Mouse (Mus musculus): ENCODE results near the gene Arpc5l. TPM values are rescaled to one million over a fixed set of nuclear protein-coding genes. Genes with fewer than 3 reads are reported as not detected.
"Not testable (repeated sequence)": the region's sequence is repeated elsewhere in the genome, so short reads cannot be mapped to it uniquely, and the experiment has no call there.

Gene Arpc5l
- polyA plus RNA-seq, 1 experiment: 108 TPM

DNA sequence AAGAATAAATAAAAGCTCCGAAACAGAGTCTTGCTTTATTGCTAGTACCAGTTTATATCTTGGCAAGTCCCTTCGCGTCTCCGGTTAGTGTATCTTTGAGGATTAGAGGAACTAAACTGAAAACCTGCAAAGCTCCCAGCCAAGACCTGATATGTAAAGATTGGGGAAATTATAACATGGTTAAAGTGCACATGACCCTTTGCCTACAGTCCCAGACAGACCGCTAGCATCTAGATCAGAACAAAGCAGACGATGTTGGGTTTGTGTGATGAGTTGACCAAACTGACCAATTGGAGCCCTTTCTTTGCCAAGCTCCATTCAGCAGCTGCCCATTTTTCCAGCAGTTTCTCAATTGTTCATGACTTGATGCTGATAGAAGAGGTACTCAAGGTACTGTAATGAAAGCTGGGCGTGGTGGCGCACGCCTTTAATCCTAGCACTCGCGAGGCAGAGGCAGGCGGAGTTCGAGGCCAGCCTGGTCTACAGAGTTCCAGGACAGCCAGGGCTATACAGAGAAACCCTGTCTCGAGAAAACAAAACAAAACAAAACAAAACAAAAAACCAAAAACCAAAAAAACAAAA lies 1.1 kb downstream of the Arpc5l start:
- no peak overlapping the region for H3K27ac ChIP-seq (ENCODE audit: insufficient read depth, low read length)
- TF ChIP-seq POLR2A (IDR thresholded peaks at IDR 0.05; ENCODE audit: extremely low read depth, insufficient read depth, low read length) (no peak), CTCF (IDR thresholded peaks at IDR 0.05; ENCODE audit: extremely low read depth, insufficient read depth, low read length) (no peak)
- H3K4me1 ChIP-seq (ENCODE audit: control insufficient read depth, insufficient read depth, low read length): peaks cover 8% of the 10 kb centered on the region; the same call in 1 of the 2 replicates
- H3K4me3 ChIP-seq (ENCODE audit: insufficient read depth, low read length): no peak overlapping the region

DNA sequence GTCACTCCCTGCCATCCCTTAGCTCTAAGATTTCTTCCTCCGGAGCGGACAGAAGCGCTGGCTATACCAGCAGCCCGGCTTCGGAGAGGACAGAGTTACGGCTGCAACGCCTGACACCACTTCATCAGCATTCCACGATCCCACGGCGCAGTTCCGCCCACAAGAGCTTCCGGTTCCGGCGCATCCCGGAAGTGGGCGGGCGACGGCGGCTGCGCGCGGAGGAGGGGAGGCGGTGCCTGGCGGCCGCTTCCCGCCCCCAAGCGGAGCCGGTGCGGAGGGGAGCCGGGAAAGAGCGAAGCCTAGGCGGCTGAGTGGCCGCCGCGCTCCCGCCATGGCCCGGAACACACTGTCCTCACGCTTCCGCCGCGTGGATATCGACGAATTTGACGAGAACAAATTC lies 2.7 kb downstream of the Arpc5l start:
- TF ChIP-seq CTCF (IDR thresholded peaks at IDR 0.05; ENCODE audit: extremely low read depth, insufficient read depth, low read length) (no peak), POLR2A (IDR thresholded peaks at IDR 0.05; ENCODE audit: extremely low read depth, insufficient read depth, low read length) (peak; percentile 92)
- H3K4me3 ChIP-seq (ENCODE audit: insufficient read depth, low read length): peak overlapping the region; percentile 68
- peaks cover 10% of the 10 kb centered on the region; the same call in 1 of the 2 replicates for H3K4me1 ChIP-seq (ENCODE audit: control insufficient read depth, insufficient read depth, low read length)
- H3K27ac ChIP-seq (ENCODE audit: insufficient read depth, low read length): peak overlapping the region; percentile 89

DNA sequence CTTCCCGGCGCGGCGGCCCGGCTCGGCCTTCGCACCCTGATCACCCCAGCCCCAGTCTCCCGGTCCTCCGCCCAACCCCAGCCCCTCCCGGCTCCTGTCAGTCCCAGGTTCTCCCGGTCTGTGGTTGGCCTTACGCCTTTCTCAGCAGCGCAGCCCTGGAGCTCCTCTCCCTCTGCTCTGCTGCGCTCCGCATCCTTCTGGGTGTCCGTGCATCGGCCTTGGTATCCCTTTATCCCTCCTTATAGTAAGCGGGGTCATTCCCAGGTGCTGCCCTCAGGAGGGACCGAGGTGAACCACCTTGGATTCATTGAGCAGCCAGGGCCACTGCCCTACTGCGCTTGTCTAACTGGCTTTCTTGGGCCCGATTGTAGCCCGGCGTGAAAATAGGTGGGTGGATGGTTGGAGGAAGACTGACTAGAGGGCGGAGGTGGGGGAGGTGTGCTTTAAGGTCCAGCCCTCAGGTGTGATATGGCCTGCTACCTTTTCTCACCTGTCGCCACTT lies 3.3 kb downstream of the Arpc5l start:
- peak overlapping the region; percentile 63 for H3K27ac ChIP-seq (ENCODE audit: insufficient read depth, low read length)
- H3K4me1 ChIP-seq (ENCODE audit: control insufficient read depth, insufficient read depth, low read length): peaks cover 10% of the 10 kb centered on the region; the same call in 1 of the 2 replicates
- TF ChIP-seq CTCF (IDR thresholded peaks at IDR 0.05; ENCODE audit: extremely low read depth, insufficient read depth, low read length) (no peak), POLR2A (IDR thresholded peaks at IDR 0.05; ENCODE audit: extremely low read depth, insufficient read depth, low read length) (0 out of 2 replicates have a peak, but pooled peaks have one; percentile 21)
- H3K4me3 ChIP-seq (ENCODE audit: insufficient read depth, low read length): peak overlapping the region; percentile 68

DNA sequence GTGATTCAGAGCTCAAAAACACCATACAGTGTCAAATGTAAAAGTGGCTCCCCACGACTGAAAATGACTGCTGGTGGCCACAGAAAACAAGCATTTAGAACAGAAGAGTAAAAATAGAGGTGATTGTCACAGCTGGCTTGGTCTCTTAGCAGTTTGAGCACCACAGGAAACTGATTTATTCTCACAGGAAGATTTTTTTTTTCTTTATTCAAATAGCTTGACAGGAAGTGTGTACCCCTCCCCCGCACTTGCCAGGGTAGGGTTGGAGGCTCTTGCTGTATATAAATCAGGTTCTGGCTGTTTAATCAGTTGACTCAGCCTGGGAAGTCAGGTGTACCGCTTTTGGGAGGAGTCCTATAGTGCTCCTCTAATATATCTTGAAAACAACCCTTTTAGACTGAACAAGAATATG lies 3.8 kb downstream of the Arpc5l start:
- Histone ChIP-seq H3K4me1 (ENCODE audit: control insufficient read depth, insufficient read depth, low read length) (peaks cover 8% of the 10 kb centered on the region; the same call in 1 of the 2 replicates), H3K4me3 (ENCODE audit: insufficient read depth, low read length) (peak overlapping the region; percentile 68), H3K27ac (ENCODE audit: insufficient read depth, low read length) (0 out of 2 replicates have a peak overlapping the region, but pooled peaks have one; percentile 63)
- no peak for TF ChIP-seq POLR2A (IDR thresholded peaks at IDR 0.05; ENCODE audit: extremely low read depth, insufficient read depth, low read length)
- no peak for TF ChIP-seq CTCF (IDR thresholded peaks at IDR 0.05; ENCODE audit: extremely low read depth, insufficient read depth, low read length)

DNA sequence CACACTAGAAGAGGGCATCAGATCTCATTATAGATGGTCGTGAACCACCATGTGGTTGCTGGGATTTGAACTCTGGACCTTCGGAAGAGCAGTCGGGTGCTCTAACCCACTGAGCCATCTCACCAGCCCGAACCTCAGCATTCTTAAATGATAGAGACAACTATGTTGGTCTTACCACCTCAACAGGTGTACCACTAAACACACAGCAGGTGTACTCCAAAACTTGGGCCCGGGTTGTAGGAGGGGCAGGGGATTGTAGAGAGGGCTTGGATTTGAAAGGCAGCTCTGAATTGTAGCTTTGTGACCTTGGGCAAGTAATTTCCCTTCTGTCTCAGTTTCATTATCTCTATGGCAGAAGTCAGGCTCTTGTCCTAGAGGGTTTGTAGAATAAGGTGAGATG lies 5.0 kb downstream of the Arpc5l start:
- H3K4me3 ChIP-seq (ENCODE audit: insufficient read depth, low read length); H3K4me1 ChIP-seq (ENCODE audit: control insufficient read depth, insufficient read depth, low read length); H3K27ac ChIP-seq (ENCODE audit: insufficient read depth, low read length): not testable (repeated sequence)

DNA sequence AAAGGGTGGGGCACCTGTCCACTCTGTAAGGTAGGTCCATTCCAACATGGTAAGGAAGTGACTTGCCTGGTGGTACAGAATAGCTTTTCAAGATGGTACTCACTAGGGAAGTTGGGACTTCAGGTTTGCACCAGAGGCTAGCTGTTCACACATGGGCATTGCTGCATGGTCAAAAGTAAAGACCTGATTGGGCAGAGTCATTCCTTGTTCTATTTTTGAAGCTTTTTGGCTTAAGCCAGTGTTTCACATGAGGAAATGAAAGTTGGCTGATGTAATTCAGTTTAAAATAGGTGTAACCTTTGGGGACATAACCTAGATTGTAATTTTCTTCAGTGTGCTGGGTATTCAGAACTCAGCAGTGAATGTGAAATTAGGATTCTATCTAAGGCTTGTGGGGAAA lies 6.1 kb downstream of the Arpc5l start:
- Histone ChIP-seq H3K27ac (ENCODE audit: insufficient read depth, low read length) (no peak overlapping the region), H3K4me1 (ENCODE audit: control insufficient read depth, insufficient read depth, low read length) (peaks cover 8% of the 10 kb centered on the region; the same call in 1 of the 2 replicates), H3K4me3 (ENCODE audit: insufficient read depth, low read length) (no peak overlapping the region)
- TF ChIP-seq POLR2A (IDR thresholded peaks at IDR 0.05; ENCODE audit: extremely low read depth, insufficient read depth, low read length): no peak
- TF ChIP-seq CTCF (IDR thresholded peaks at IDR 0.05; ENCODE audit: extremely low read depth, insufficient read depth, low read length): no peak

DNA sequence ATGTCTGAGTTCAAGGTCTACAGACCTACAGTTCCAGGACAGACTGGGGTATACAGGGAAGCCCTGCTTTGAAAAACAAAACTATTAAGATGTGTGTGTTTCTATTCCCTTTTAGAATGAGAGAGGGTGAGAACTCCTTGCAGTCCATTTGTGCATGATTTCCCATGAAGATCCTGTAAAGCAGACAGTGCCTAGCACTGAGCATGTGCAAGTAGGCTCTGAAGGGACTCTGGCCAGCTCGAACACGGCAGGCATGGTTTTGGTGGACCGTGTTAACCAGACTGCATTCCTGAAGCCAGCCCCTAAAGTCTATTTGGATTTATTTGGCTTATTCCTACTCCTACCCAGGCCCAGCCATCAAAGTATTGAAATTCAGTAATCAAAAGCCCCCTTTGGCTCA lies 6.8 kb downstream of the Arpc5l start:
- TF ChIP-seq POLR2A (IDR thresholded peaks at IDR 0.05; ENCODE audit: extremely low read depth, insufficient read depth, low read length): no peak
- no peak for TF ChIP-seq CTCF (IDR thresholded peaks at IDR 0.05; ENCODE audit: extremely low read depth, insufficient read depth, low read length)
- H3K4me3 ChIP-seq (ENCODE audit: insufficient read depth, low read length): no peak overlapping the region
- no peak overlapping the region for H3K27ac ChIP-seq (ENCODE audit: insufficient read depth, low read length)
- H3K4me1 ChIP-seq (ENCODE audit: control insufficient read depth, insufficient read depth, low read length): peaks cover 8% of the 10 kb centered on the region; the same call in 1 of the 2 replicates

DNA sequence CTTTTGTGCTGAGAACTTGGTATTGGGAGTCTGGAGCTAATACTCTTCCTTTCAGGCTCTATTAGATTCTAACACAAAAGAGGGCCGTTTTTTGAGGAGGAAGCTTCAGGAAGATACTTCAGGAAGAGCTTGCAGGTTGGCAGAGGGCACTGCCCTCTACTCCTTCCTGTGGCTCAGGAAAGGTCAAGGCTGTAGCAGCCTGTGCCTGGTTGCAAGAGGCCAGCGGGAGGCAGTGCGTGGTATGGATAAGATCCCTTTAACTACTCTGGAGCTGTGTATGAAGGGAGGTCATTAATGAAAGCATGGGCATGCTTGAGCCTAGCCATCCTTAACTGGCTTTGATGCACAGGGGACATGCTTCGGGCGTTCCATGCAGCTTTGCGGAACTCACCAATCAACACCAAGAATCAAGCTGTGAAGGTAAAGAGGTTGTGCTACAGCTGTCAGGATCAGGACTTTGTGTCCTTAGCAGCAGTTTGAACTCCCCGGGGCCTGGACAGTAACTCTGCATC lies 7.7 kb downstream of the Arpc5l start:
- peaks cover 8% of the 10 kb centered on the region; the same call in 1 of the 2 replicates for H3K4me1 ChIP-seq (ENCODE audit: control insufficient read depth, insufficient read depth, low read length)
- H3K27ac ChIP-seq (ENCODE audit: insufficient read depth, low read length): no peak overlapping the region
- no peak overlapping the region for H3K4me3 ChIP-seq (ENCODE audit: insufficient read depth, low read length)
- no peak for TF ChIP-seq CTCF (IDR thresholded peaks at IDR 0.05; ENCODE audit: extremely low read depth, insufficient read depth, low read length)
- no peak for TF ChIP-seq POLR2A (IDR thresholded peaks at IDR 0.05; ENCODE audit: extremely low read depth, insufficient read depth, low read length)

DNA sequence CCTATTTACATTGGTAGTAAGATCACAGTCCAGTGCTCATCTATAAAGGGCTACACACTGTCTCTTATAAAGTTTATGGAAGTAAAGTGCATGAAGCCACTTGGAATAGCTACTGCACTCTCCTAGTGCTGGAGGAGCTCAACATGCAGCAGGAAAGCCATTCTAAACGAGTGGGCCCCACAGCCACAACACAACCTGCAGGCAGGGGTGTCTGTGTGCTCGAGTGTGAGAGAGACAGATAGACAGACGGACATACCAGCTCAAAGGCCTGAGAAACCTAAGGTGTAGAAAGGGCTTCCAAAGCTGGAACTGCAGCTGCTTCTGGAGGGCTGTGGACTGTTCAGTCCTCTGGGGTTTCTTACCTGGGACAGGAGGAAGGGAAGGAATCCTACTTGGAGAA lies 11.4 kb downstream of the Arpc5l start:
- no peak overlapping the region for H3K4me3 ChIP-seq (ENCODE audit: insufficient read depth, low read length)
- H3K4me1 ChIP-seq (ENCODE audit: control insufficient read depth, insufficient read depth, low read length): peaks cover 2% of the 10 kb centered on the region; the same call in 1 of the 2 replicates
- no peak overlapping the region for H3K27ac ChIP-seq (ENCODE audit: insufficient read depth, low read length)
- no peak for TF ChIP-seq POLR2A (IDR thresholded peaks at IDR 0.05; ENCODE audit: extremely low read depth, insufficient read depth, low read length)

DNA sequence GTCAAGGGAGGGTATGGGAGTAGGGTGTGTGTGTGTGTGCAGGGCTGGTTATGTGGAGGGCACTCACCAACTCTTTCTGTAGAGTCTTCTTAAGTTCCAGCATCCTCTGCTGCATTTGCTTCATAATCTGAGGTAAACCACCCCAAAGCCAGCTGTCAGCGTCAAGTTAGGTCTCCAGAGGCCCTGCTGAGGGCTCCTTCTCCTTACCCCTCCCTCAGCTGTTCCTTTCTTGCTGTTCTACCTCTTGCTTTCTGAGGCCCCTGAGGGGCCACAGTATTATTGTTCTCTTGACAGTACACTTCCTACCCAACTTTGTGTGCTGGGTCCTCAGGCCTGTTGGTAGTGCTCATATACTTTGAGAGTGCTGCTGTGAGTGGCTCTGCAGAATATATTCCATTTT lies 14.9 kb downstream of the Arpc5l start:
- H3K4me1 ChIP-seq (ENCODE audit: control insufficient read depth, insufficient read depth, low read length): no peaks in the 10 kb centered on the region
- no peak overlapping the region for H3K4me3 ChIP-seq (ENCODE audit: insufficient read depth, low read length)
- H3K27ac ChIP-seq (ENCODE audit: insufficient read depth, low read length): no peak overlapping the region
- no peak for TF ChIP-seq POLR2A (IDR thresholded peaks at IDR 0.05; ENCODE audit: extremely low read depth, insufficient read depth, low read length)
- TF ChIP-seq CTCF (IDR thresholded peaks at IDR 0.05; ENCODE audit: extremely low read depth, insufficient read depth, low read length): no peak
